Mouse (Mus musculus) lung, embryonic 14.5 days (tissue): ENCODE measurements around the gene Serpine2. TPM values are rescaled to one million over a fixed set of nuclear protein-coding genes. Genes with fewer than 3 reads are reported as not detected.

Experiments used
- ATAC-seq: fragments of 200-750 bp; cut with Nextera tagmentation; 2 replicates; pipeline ENCODE4 v1.8.0; 2017; ENCODE audit warnings: mild to moderate bottlenecking, moderate TSS enrichment, moderate library complexity; ENCODE audit not compliant: insufficient read depth
- DNase-seq: peaks from one replicate; pipeline ENCODE4 v3.0.0-alpha.2; 2015
- H3K27ac ChIP-seq: fragments of 300-500 bp; sonication (generic); 2 replicates; pipeline ENCODE4 v1.5.1; 2014; ENCODE audit warnings: low read depth, mild to moderate bottlenecking, moderate library complexity
- H3K27me3 ChIP-seq: fragments of 300-500 bp; sonication (generic); 2 replicates; pipeline ENCODE4 v1.6.1; 2014; ENCODE audit warnings: low read length, control low read depth; ENCODE audit not compliant: insufficient read depth
- H3K36me3 ChIP-seq: fragments of 300-500 bp; sonication (generic); 2 replicates; pipeline ENCODE4 v1.6.1; 2014; ENCODE audit warnings: control low read depth; ENCODE audit not compliant: insufficient read depth
- H3K4me1 ChIP-seq: fragments of 300-500 bp; sonication (generic); 2 replicates; pipeline ENCODE4 v1.6.1; 2014; ENCODE audit warnings: antibody characterized with exemption, control low read depth; ENCODE audit not compliant: insufficient read depth
- H3K4me2 ChIP-seq: fragments of 300-500 bp; sonication (generic); 2 replicates; pipeline ENCODE4 v1.6.1; 2014; ENCODE audit warnings: mild to moderate bottlenecking
- H3K4me3 ChIP-seq: fragments of 300-500 bp; sonication (generic); 2 replicates; pipeline ENCODE4 v1.5.1; 2014; ENCODE audit warnings: low read depth, low read length
- H3K9ac ChIP-seq: fragments of 300-500 bp; sonication (generic); 2 replicates; pipeline ENCODE4 v1.6.1; 2014
- H3K9me3 ChIP-seq: fragments of 300-500 bp; sonication (generic); 2 replicates; pipeline ENCODE4 v1.6.1; 2016; ENCODE audit warnings: low read depth, low read length, control low read depth
- CTCF ChIP-seq: IDR thresholded peaks from 2 replicates; pipeline ENCODE4 v1.5.1; 2016; ENCODE audit warnings: antibody characterized with exemption, low read depth
- WGBS: fragments of 180-500 bp; shearing (Covaris S2); extraction: QIAGEN DNeasy Blood & Tissue Kit; methylation state at CpG from one replicate; pipeline ENCODE4 v1.1.7; 2014; 5-methylcytosine and 5-hydroxymethylcytosine counted together
- polyA plus RNA-seq: library from polyadenylated mRNA; unstranded; fragments of >200 nt; fragmentation: Nextera tagmentation; extraction: Ambion mirVana; gene quantifications from 2 replicates; pipeline ENCODE4 v1.2.1, GENCODE M21; 2014

The Serpine2 gene
- polyA plus RNA-seq, 1 experiment from 2014 or later: 341 TPM

- Histone ChIP-seq H3K4me3 (no peak overlapping the region), H3K27me3 (no peaks in the 10 kb centered on the region), H3K9ac (no peak overlapping the region), H3K9me3 (no peaks in the 10 kb centered on the region), H3K4me1 (no peaks in the 10 kb centered on the region), H3K36me3 (peaks cover 58% of the 10 kb centered on the region), H3K4me2 (no peak overlapping the region), H3K27ac (no peak overlapping the region)
- no peak for ATAC-seq
- WGBS: 85% methylated on average over 3 of the region's 3 CpGs
- peak; percentile 52 for TF ChIP-seq CTCF
- no peak for DNase-seq
Measured at GRCm38 (mm10) chr1:79782433-79782832, 78.5 kb downstream of the Serpine2 start.

GRCm38 (mm10) chr1:79778011-79778410 lies 83.0 kb downstream of the Serpine2 start:
- no peaks in the 10 kb centered on the region for H3K9me3 ChIP-seq
- H3K27ac ChIP-seq: no peak overlapping the region
- ATAC-seq: no peak
- H3K27me3 ChIP-seq: no peaks in the 10 kb centered on the region
- no peak overlapping the region for H3K4me3 ChIP-seq
- no peak for DNase-seq
- WGBS: 88% methylated on average over 11 of the region's 11 CpGs
- no peak overlapping the region for H3K9ac ChIP-seq
- no peak for TF ChIP-seq CTCF
- no peaks in the 10 kb centered on the region for H3K4me1 ChIP-seq
- peaks cover 53% of the 10 kb centered on the region for H3K36me3 ChIP-seq
- no peak overlapping the region for H3K4me2 ChIP-seq

GRCm38 (mm10) chr1:79775927-79776458 lies 85.0 kb downstream of the Serpine2 start, which contains the start of the genes Mrpl44 and Wdfy1:
Mrpl44 (plus strand) TSS chr1:79776018.
Wdfy1 (minus strand) TSS chr1:79776143.
- Histone ChIP-seq H3K27ac (peak within 1 kb of the TSS; percentile 82), H3K4me3 (peak within 1 kb of the TSS; percentile 86), H3K36me3 (peaks cover 35% of the 10 kb centered on the region), H3K9ac (peak within 1 kb of the TSS; percentile 88), H3K27me3 (no peaks in the 10 kb centered on the region), H3K4me2 (peak within 1 kb of the TSS; percentile 69), H3K4me1 (no peaks in the 10 kb centered on the region), H3K9me3 (no peaks in the 10 kb centered on the region)
- peak; percentile 38; the same call in 1 of the 2 replicates for TF ChIP-seq CTCF
- under 1% methylated on average over 38 of the region's 38 CpGs for WGBS
- DNase-seq (peak; percentile 98), ATAC-seq (peak; percentile 100)

- no peak overlapping the region for H3K9ac ChIP-seq
- no peak overlapping the region for H3K4me3 ChIP-seq
- 70% methylated on average over 4 of the region's 4 CpGs for WGBS
- no peaks in the 10 kb centered on the region for H3K27me3 ChIP-seq
- no peaks in the 10 kb centered on the region for H3K4me1 ChIP-seq
- H3K36me3 ChIP-seq: peaks cover 19% of the 10 kb centered on the region
- DNase-seq: no peak
- H3K9me3 ChIP-seq: no peaks in the 10 kb centered on the region
- H3K27ac ChIP-seq: no peak overlapping the region
- ATAC-seq: no peak
- no peak for TF ChIP-seq CTCF
- H3K4me2 ChIP-seq: no peak overlapping the region
Measured at GRCm38 (mm10) chr1:79774164-79774780, 86.7 kb downstream of the Serpine2 start.

DNA sequence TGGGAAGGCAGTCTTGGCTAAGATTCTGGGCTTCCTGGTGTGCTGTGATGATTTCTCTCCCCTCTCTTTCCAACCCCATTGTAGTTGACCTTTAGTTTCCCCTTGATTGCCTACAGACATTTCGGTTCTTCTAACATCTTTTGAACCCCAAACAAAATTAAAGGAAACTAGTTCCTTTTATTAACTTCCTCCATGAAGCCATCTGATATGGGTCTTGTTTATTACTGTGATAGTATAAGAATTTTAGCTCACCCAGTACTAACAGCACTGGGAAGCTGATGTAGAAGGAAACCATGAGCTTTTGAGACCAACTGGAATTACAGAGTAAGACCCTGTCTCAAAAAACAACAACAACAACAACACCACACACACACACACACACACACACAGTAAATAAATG lies 92.7 kb downstream of the Serpine2 start:
- ATAC-seq (no peak), DNase-seq (no peak)
- H3K36me3 ChIP-seq: no peaks in the 10 kb centered on the region
- no peak overlapping the region for H3K4me3 ChIP-seq
- H3K9ac ChIP-seq: no peak overlapping the region
- no peak overlapping the region for H3K4me2 ChIP-seq
- no peaks in the 10 kb centered on the region for H3K9me3 ChIP-seq
- H3K27ac ChIP-seq: no peak overlapping the region
- H3K4me1 ChIP-seq: no peaks in the 10 kb centered on the region
- no peak for TF ChIP-seq CTCF
- 62% methylated on average over 1 of the region's 1 CpGs for WGBS
- H3K27me3 ChIP-seq: no peaks in the 10 kb centered on the region

DNA sequence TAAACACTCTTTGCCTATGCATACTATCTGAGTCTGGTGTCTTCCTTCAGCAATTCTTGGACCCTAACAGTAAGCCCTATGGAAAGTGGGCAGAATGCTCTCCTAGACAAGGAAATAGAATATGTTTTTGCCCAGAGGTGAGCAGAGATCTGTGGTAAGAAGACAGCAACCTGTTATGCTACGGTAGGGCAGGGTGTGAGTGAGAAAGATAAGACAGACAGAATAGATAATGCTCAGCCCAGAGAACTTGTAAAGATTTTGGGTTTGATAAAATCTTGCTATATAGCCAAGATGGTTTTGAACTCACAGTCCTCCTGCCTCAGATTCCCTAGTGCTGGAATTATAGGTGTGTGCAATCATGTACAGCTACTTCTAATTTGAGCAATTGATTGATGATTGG lies 96.5 kb downstream of the Serpine2 start:
- Histone ChIP-seq H3K9me3 (no peaks in the 10 kb centered on the region), H3K9ac (no peak overlapping the region), H3K27ac (no peak overlapping the region), H3K4me1 (0 out of 2 replicates have a peak, but pooled peaks cover 4% of the 10 kb centered on the region), H3K27me3 (no peaks in the 10 kb centered on the region), H3K4me2 (no peak overlapping the region), H3K4me3 (no peak overlapping the region), H3K36me3 (no peaks in the 10 kb centered on the region)
- DNase-seq: no peak
- no peak for ATAC-seq
- no peak for TF ChIP-seq CTCF
- WGBS: 60% methylated on average over 1 of the region's 1 CpGs

- TF ChIP-seq CTCF: no peak
- Histone ChIP-seq H3K4me3 (no peak overlapping the region), H3K9ac (no peak overlapping the region), H3K4me2 (no peak overlapping the region), H3K9me3 (no peaks in the 10 kb centered on the region), H3K27ac (no peak overlapping the region), H3K36me3 (no peaks in the 10 kb centered on the region), H3K27me3 (no peaks in the 10 kb centered on the region), H3K4me1 (0 out of 2 replicates have a peak, but pooled peaks cover 4% of the 10 kb centered on the region)
- DNase-seq: no peak
- WGBS: 81% methylated on average over 2 of the region's 2 CpGs
- no peak for ATAC-seq
Measured at GRCm38 (mm10) chr1:79764031-79764430, 96.9 kb downstream of the Serpine2 start.
